Mouse (Mus musculus): Measurements from ENCODE around the gene Abtb2.

GRCm38 (mm10) chr2:103603209-103603608, 37.1 kb downstream of the Abtb2 start:
- TF ChIP-seq CTCF (IDR thresholded peaks at IDR 0.05; ENCODE audit: extremely low read depth, insufficient read depth, low read length) (no peak), POLR2A (IDR thresholded peaks at IDR 0.05; ENCODE audit: extremely low read depth, insufficient read depth, low read length) (no peak)

All from cortical plate, adult 2 months (tissue).